Mouse (Mus musculus) heart, adult 18-20 months (tissue): ENCODE data around the gene Pglyrp1. TPM values are rescaled to one million over a fixed set of nuclear protein-coding genes. Genes with fewer than 3 reads are reported as not detected.

Experiments
- DNase-seq, 2 experiments: peaks; one replicate each; pipeline ENCODE4 v3.0.0; 2021 to 2022; ENCODE audit warnings: mixed read lengths in 1 of 2
- total RNA-seq, 2 experiments: library from RNA; stranded (reverse); gene quantifications; 2 replicates each; pipeline ENCODE4 v1.2.3; 2021

The Pglyrp1 gene
- total RNA-seq, 2 experiments from 2014 or later = 1.6 to 5.5 TPM

DNA sequence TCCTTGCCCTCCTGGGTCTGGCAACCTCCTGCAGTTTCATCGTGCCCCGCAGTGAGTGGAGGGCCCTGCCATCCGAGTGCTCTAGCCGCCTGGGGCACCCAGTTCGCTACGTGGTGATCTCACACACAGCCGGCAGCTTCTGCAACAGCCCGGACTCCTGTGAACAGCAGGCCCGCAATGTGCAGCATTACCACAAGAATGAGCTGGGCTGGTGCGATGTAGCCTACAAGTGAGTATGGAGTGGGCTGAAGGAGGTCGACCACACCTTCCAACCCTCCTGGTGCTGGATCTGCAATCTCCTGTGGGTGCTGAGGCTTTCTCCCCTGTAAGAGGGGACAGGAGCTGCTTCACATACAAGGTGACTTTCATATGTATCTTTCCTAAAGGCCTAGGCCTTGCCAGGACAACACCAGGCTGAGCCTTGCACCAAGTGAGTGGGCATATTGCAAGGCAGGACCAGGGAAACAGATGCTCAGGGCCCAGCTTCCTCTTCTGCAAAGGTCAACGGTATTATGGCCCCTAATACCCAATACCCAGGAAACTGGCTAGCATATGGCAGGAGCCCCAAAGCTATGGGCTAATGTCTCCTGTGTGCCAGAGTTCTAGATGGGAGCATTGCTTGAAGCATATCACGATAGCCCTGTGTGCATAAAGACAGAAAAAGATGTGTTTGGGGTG, 13.8 kb downstream of the Pglyrp1 start:
- DNase-seq = no peak

GRCm38 (mm10) chr7:18886963-18887362, 15.8 kb downstream of the Pglyrp1 start:
- no peak for DNase-seq

GRCm38 (mm10) chr7:18890848-18891247, 19.7 kb downstream of the Pglyrp1 start:
- DNase-seq = no peak

DNA sequence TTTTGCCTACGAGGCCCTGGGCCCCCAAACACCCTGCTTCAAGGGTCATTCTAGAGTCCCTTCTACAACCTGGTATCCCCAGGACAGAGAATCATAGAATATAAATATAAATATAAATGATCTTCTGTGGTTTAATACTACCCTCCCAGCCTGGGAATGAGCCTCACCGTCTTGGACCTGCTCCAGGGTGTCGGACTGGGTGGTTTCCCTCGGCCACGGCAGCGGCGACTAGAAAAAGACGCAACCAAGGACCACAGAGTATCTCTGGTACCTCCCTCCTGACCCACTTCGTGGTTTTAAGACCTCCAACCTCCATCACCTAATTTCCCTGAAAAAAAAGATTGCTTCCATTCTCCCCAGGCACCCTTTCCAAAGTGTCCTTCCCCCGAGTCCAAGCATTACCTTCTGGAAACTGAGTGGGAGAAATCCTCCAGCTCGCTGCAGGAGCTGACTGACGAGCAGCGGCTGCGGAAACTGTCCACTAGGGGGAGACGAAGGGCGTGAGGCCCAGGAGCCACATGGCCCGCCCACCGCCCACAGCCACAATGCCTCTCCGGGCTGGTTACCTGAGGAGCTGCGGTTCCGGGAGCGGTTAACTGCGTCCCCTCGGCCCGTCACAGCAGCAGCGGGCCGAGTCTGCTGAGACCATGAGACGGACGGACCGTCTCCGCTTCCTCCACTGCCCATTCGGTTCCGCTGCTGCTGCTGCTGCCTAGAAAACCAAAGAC, 20.9 kb downstream of the Pglyrp1 start:
- DNase-seq = peak; percentile 85 to 89

DNA sequence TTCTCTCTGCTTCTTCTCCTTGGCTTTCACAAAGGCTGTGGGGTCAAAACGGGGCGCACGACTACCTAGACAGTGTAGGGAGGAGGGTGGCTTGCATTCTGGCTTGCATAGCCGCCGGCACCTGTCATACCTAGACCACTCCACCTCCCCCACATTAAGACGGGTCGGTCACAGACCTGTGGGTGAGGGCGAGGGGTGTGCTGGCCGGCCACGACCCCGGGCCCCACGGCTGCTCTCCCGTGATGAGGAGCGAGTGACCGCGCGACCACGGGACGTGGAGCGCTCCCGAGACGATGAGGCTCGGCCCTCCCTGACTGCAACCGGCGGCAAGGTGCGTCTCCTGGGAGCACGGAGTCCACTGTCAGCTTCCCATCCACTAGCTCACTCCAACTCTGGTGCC, 21.9 kb downstream of the Pglyrp1 start:
- DNase-seq = no peak

DNA sequence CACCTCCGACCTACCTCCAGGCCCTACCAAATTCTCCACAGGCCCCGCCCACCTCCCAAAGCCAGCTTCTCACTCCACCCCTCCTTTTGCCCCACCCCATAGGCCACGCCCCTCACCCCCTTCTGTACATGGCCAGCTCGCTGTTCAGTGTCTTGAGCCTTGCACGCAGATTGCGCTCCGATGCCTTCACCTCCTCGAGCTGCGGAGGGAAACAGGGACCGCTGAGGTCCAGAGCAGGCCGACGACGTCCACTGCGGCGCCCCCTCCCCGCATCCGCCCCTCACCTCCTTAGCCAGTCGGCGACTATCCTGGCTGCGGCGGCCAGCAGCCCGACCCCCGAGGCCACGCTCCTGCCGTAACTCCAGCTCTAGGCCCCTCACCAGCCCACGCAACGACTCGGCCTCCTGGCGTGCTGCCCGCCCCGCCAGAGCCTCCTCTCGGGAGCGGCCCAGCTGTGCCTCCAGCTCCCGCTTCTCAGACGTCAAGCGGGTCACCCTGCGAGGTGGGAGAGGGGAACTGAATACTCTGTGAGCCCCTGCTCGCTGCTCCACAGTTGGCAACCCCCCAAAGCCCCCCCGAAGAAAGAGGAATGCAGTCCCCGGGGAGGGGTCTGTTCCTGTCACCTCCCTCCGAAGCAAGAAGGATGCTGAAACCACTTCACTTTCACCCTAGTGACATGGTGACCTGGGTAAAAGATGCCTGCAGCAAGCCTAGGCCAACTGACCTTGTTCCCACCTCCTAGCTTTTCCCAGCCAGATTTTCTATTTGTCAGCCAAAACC, 22.7 kb downstream of the Pglyrp1 start:
- peak; percentile 38 to 63 for DNase-seq

- peak in 1 of 2 experiments; percentile 65 for DNase-seq
Measured at GRCm38 (mm10) chr7:18896536-18896935, 25.4 kb downstream of the Pglyrp1 start.

GRCm38 (mm10) chr7:18900513-18900912, 29.4 kb downstream of the Pglyrp1 start:
- DNase-seq = no peak

- no peak for DNase-seq
Measured at GRCm38 (mm10) chr7:18902486-18902885, 31.4 kb downstream of the Pglyrp1 start.

DNA sequence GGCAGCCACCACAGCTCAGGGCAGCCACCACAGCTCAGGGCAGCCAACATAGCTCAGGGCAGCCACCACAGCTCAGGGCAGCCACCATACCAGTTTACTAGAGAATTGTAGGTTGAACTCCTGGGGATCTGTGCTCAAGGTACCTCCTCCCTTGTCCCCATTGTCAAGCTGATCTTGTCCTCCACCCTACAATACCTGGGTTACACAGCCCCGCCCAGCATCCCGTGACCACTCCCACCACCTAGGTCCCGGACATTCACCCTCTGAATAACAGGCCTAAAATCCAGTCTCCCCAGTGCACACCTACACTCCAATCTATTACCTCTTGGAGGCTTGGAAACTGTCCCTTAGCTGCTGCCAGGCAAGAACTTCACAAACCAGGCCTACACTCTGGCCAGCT, 33.8 kb downstream of the Pglyrp1 start:
- DNase-seq = no peak

- DNase-seq = no peak
Measured at GRCm38 (mm10) chr7:18909797-18910196, 38.7 kb downstream of the Pglyrp1 start.

GRCm38 (mm10) chr7:18910241-18910831, 39.2 kb downstream of the Pglyrp1 start, which contains the start of gene Ccdc61:
TSS of gene Ccdc61 (minus strand) at chr7:18910415.
- DNase-seq = peak; percentile 99 to 100

GRCm38 (mm10) chr7:18916254-18916653, 45.1 kb downstream of the Pglyrp1 start:
- no peak for DNase-seq

GRCm38 (mm10) chr7:18917931-18918330, 46.8 kb downstream of the Pglyrp1 start:
- peak; percentile 57 to 69 for DNase-seq

DNA sequence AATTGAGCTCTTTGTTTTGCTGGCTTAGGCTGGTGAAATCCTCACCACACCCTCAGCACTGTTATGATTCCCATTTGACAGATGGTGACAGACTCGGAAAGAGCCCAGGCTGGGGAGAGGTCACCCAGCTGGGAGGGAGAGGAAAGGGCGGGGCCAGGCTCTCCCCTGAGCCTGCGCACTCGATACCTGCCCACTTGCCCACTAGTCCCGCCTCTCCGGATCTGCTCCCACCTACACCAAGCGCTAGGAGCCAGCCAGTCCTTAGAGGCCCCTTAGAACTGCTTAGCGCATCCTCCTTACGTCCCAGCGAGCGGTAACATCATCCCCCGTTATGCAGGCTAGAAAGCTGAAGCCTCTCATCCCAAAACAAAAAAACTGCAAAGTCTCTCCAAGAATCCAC, 49.9 kb downstream of the Pglyrp1 start:
- peak; percentile 61 to 89 for DNase-seq

DNA sequence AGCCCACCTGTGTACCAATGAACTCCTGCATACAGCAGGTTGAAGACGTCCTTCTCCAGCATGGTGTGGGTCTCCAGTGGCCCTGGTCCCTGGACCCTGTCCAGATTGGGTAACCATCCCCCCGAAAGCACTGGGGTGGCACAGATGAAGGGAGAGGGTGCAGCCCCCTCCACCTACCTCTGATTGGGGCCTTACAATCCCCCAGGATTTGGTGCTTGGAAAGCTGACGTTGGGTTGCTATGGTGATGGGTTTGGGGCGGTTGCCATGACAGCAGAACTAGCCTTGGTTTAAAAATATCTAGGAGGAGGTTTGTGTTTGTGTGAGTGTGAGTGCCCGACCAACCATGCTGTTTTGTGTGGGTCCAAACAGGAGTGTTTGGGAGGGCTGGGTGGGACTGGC, 51.7 kb downstream of the Pglyrp1 start:
- no peak for DNase-seq

GRCm38 (mm10) chr7:18923267-18923666, 52.1 kb downstream of the Pglyrp1 start:
- DNase-seq = no peak

DNA sequence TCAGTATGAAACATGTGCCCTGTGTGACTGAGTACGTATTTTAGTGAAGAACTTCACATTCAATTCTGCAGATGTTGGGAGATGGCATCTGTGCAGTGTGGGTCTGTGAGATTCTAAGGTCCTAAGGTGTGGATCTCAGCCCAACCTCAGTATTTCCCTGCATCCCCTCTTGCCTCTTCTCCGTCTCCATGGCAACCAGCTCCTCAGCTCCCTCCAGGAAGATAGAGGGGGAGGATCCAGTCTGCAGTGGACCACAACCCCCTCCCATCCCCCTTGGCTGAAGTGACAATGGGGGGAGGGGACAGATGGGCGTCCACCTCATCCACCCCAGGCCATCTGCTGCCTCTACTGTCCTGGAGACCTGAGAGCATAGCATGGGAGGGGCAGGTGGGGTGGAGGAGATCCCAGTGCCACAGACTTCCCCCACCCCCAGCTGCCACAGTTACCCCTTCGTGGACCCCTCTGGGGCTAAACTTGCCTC, 52.6 kb downstream of the Pglyrp1 start:
- DNase-seq = no peak

DNA sequence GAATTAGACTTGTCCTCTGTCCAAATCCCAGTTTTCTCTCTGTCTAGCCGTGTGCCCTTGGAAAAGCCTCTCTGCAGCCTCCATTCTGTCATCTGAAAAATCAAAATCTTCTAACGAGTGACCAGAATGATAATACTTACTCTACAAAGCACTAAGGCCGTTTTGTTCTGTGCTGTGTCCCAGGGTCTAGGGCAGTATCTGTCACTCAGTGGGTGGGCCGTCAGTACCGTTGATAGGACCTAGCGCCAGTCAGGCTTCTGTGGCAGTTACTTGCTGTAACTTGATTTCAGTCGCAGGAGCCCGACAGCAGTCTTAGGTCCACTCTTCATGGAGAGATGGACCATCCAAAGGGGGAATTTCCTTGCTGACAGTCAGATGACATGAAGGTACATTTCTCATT, 53.2 kb downstream of the Pglyrp1 start:
- no peak for DNase-seq

DNA sequence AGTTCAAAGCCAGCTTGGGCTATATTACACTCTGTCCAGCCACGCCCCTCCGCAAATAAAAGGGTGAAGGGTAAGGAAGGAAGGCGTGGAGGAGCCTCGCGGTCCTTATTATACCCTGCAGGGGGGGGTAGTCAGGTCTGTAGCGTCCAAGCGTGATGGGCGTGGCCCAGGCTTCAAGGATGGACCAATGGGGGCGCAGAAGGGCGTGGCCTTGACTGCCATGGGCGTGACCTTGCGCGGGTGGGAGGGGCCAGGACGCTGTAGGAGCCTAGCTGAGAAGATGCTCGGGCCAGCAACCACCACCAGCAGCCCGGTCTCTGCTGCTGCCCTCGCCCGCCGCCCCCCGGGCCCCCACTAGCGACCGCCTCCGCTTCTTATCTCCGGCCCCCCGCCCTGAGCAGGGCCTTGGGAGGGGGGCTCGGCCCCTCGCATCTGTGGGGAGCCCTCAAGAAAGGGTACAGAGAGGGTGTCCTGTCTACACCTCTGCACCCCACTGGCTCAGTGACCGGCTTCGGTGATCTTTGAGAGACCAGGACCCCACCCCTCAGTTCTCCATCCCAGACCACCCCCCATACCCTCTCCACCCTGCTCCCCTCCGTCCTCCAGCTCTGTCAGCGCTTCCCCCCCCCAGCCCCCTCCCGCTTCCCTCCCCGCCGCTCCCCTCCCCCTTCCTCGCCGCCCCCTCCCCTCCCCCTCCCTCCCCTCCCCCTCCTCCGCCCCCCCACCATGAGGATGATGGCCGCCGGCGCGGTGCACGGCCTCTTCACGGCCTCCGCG, 54.2 kb downstream of the Pglyrp1 start, which contains the start of gene Nova2:
TSS of gene Nova2 (plus strand) at position 727 of the 777 bp plus-strand sequence.
- peak; percentile 83 to 93 for DNase-seq

- DNase-seq = peak; percentile 74 to 86
Measured at GRCm38 (mm10) chr7:18926041-18926790, 55.1 kb downstream of the Pglyrp1 start.
